Mouse (Mus musculus): ENCODE measurements at regions not wholly inside any gene's neighbourhood (a gene's known extent, or its start where the extent isn't known, plus 50 kb on each side); places are given as distances from the start of the nearest gene placed in this dataset.
"Not testable (repeated sequence)": the region's sequence is repeated elsewhere in the genome, so short reads cannot be mapped to it uniquely, and the experiment has no call there.

GRCm38 (mm10) chr7:60293556-60293955 lies 153.5 kb upstream of the Snrpn start:
- DNase-seq (ENCODE audit: low read depth), result no peak
- no peak for TF ChIP-seq POLR2A (IDR thresholded peaks at IDR 0.05; ENCODE audit: borderline replicate concordance, extremely low read depth, insufficient read depth, insufficient read length, poor library complexity, severe bottlenecking)
- no peak for TF ChIP-seq CTCF (IDR thresholded peaks at IDR 0.05; ENCODE audit: borderline replicate concordance, extremely low read depth, insufficient read depth, insufficient read length)

DNA sequence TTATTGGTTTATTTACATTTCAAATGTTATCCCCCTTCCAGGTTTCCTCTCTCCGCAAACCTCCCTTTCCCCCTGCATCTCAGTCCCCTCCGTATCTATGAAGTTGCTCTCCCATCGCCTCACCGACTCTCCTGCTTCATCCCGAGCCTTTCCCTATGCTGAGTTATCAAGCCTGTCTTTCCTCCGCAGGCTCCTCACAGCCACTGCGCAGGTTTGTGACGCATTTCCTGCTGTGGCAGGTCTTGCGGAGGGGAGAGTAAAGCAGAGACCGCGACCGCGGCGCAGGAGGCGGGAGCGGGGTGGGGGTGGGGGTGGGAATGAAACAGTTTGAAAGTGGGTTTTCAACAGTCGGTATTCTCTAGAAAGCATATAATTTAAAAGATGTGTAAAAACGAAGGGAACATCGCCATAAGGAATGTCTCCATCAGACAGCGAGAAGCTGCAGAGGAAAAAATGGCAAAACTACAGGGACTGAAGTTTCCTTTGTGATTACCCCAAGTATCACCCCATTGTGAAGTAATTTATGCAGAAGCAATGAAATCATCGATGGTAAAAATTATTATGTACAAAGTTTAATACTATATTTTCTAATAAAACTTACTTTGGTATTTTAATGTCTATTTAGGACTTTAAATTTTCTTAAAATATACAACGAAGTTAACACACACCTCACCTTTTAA lies 104.3 kb upstream of the Snrpn start:
- DNase-seq (ENCODE audit: low read depth), result peak; percentile 93
- TF ChIP-seq POLR2A (IDR thresholded peaks at IDR 0.05; ENCODE audit: borderline replicate concordance, extremely low read depth, insufficient read depth, insufficient read length, poor library complexity, severe bottlenecking), result peak; percentile 30; the same call in 1 of the 2 replicates

GRCm38 (mm10) chr7:60243746-60244145 lies 103.7 kb upstream of the Snrpn start:
- peak; percentile 90 for DNase-seq (ENCODE audit: low read depth)

DNA sequence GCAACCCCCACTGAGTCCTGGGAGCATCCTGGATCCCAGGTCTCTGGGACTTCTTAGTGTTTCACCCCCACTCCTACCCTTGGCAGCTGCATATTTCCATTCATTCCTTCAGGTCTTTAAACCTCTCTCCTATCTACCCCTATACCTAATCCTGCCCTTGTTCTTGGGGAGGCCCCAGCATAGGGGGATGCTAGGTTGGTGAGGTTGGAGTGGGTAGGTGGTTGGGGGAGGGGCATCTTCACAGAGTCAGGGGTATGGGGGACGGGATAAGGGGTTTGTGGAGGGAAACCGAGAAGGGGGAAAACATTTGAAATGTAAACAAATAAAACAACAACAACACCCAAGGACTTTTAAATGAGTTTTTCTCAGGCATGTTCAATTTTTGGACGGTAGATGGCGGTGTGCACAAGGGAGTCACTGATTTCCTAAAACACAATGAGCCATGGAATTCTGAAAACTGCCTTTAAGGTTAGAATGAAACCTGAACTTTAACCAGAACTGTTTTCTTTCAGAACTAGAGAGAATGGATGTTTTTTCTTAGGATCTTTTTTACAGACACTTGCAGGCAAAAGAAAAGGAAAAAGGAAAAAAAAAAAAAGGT lies 98.7 kb upstream of the Snrpn start:
- not testable (repeated sequence) for DNase-seq (ENCODE audit: low read depth)
- peak; percentile 23; the same call in 1 of the 2 replicates for TF ChIP-seq CTCF (IDR thresholded peaks at IDR 0.05; ENCODE audit: borderline replicate concordance, extremely low read depth, insufficient read depth, insufficient read length)

DNA sequence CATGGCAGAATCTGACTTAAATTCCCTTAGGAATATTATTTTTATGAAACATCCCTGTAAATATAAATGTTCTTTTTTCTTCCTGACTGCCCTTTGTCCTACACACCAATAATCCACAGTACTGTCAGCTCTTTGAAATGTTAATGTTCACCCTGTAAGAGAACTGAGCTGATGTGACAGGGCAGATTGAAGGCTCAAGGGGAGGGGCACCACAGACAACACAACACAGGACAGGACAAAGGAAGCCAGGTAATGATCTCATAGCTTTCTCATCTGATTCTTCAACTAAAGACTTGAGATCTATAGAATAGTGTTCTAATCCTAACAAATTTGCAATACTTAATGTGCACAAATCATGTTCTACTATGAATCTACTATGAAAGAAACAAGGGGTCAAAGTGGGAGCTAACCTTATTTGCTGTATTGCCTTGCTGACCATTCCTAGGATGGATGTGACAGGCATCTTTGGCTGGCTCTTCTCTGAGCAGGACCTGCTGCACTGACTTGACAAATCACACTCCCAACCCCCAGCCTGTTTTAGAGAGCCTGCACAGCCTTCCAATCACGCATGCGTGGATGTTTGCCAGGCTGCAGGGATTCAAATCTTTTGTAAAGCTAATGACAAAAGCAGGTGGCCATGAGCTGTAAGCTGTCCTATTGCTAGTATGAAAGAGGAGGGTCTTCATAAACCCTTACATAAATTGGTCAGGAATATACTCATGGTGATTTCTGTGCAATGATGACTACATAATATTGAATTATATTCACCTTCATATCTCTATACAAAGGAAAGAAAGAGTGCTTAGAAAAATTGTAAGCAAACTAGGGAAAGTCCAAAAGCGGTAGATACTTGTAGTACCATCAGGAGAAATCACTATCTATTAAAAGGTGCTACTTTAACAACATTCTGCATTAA lies 76.6 kb upstream of the Snrpn start:
- DNase-seq (ENCODE audit: low read depth), result peak; percentile 66

Data from brain, embryonic 14.5 days (tissue).